Mouse (Mus musculus): ENCODE measurements around the gene Map7d2. TPM values are rescaled to one million over a fixed set of nuclear protein-coding genes. Genes with fewer than 3 reads are reported as not detected.

Gene Map7d2
- 48.1 and 75.5 TPM in 2 replicates for polyA plus RNA-seq (2021; fragmentation: Nextera tagmentation)
- long read RNA-seq, experiment 1, partial matches to known transcripts, result 47 of 65 reads
- long read RNA-seq, experiment 1, other reads (novel, unspliced or antisense), result 15 of 65 reads
- long read RNA-seq, experiment 2, partial matches to known transcripts, result 73 of 98 reads
- long read RNA-seq, experiment 2, other reads (novel, unspliced or antisense), result 25 of 98 reads

DNA sequence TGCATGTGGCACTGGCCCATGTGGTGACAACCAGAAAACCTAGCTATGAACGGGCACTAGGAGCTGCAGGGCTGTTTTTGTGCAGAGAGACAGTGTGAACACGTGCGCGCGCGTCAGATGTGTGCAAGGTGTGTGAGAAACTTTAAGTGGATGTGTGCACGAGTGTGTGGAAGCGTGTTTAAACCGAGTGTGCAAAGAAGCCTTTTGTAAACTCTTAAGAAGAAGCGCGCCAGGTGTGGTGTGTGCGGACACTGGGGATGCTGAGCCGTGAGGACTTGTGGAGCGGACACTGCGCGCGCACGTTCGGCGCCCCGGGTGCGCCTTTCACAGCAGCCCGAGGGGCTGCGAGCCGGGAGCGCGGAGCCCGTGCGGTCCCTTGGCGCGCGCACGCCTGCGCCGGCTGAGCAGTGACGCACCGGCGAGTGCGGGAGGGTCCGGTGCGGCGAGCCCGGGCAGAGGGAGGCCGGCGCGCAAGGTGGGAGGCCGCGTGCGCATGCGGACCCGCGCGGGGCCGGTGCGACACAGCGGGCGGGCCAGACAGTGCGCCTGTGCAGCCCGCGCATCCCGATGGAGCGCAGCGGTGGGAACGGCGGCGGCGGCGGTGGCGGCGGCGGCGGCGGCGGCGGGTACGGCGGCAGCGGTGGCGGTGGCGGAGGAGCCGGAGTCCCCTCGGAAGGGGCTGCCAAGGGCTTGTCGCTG is at the start of gene Map7d2:
Gene Map7d2, plus strand, starts transcription at position 443 of the 699 bp plus-strand sequence.

GRCm38 (mm10) chrX:159371831-159372752 is 42.3 kb upstream of the Map7d2 start, which contains the start of gene Eif1ax:
TSS of gene Eif1ax (plus strand) at chrX:159372178.

GRCm38 (mm10) chrX:159526388-159526787 is 112.0 kb downstream of the Map7d2 start, which contains the start of gene Bclaf3:
TSS of gene Bclaf3 (plus strand) at chrX:159526688.

Other genes with a start within 250 kb of the Map7d2 start
- 2.6 and 5.3 TPM in 2 replicates for gene Rps6ka3, start 204.3 kb upstream of the Map7d2 start, polyA plus RNA-seq (2021; fragmentation: Nextera tagmentation)
- 40.5 and 67.4 TPM in 2 replicates for gene Eif1ax, start 42.4 kb upstream of the Map7d2 start, polyA plus RNA-seq (2021; fragmentation: Nextera tagmentation)
- gene Bclaf3, start 112.1 kb downstream of the Map7d2 start, polyA plus RNA-seq (2021; fragmentation: Nextera tagmentation), result 3.6 and 5.2 TPM in 2 replicates
- 24.5 and 25.7 TPM in 2 replicates for gene Sh3kbp1, start 212.7 kb downstream of the Map7d2 start, polyA plus RNA-seq (2021; fragmentation: Nextera tagmentation)

Data from left cerebral cortex, adult 6 months (tissue).